Mouse (Mus musculus): ENCODE data around the gene Klhl31. TPM values are rescaled to one million over a fixed set of nuclear protein-coding genes. Genes with fewer than 3 reads are reported as not detected.

Gene Klhl31
- polyA plus RNA-seq, 1 experiment, result 0.43 TPM

DNA sequence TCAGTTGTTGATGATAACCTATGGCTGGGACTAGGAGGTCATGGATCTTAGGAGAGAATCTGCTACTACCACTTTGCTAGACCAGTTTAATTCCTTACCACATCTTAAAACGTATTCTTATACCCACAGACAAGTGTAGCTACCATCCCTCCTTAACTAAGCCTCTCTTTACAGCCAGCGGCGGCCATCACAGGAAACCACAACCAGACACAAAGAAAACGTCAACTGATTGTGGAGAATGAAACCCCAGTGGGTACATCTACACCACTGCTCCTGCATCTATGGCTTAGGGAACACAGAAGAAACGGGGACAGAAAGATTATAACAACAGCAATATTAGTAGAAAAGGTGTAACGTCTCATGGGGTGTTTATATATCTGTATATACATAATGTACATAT lies 29.0 kb upstream of the Klhl31 start:
- H3K27me3 ChIP-seq (ENCODE audit: control insufficient read depth, insufficient read depth, insufficient read length), result no peaks in the 10 kb centered on the region
- H3K36me3 ChIP-seq (ENCODE audit: control insufficient read depth, insufficient read depth), result no peaks in the 10 kb centered on the region
- no peaks in the 10 kb centered on the region for H3K79me3 ChIP-seq (ENCODE audit: low read depth)
- no peak overlapping the region for H3K4me3 ChIP-seq (ENCODE audit: insufficient read depth, poor library complexity, severe bottlenecking)
- no peaks in the 10 kb centered on the region for H3K79me2 ChIP-seq (ENCODE audit: control insufficient read depth, insufficient read depth)
- no peak for TF ChIP-seq USF1 (IDR thresholded peaks at IDR 0.05; ENCODE audit: low read depth)
- TF ChIP-seq CTCF (IDR thresholded peaks at IDR 0.05; ENCODE audit: control insufficient read depth, insufficient read depth, insufficient read length), result no peak
- no peak for TF ChIP-seq FOSL1 (IDR thresholded peaks at IDR 0.05; ENCODE audit: insufficient read depth, low read length, poor library complexity, severe bottlenecking)
- no peak for TF ChIP-seq MYOD1 (IDR thresholded peaks at IDR 0.05; ENCODE audit: control insufficient read depth, insufficient read length, low read depth)
- no peak for TF ChIP-seq MYOG (IDR thresholded peaks at IDR 0.05; ENCODE audit: control insufficient read depth, extremely low read depth, insufficient read length)
- no peak for TF ChIP-seq CEBPB (IDR thresholded peaks at IDR 0.05; ENCODE audit: low read depth)
- TF ChIP-seq MAX (IDR thresholded peaks at IDR 0.05), result no peak
- no peak overlapping the region for H3ac ChIP-seq (ENCODE audit: control insufficient read depth, insufficient read length, low read depth)

DNA sequence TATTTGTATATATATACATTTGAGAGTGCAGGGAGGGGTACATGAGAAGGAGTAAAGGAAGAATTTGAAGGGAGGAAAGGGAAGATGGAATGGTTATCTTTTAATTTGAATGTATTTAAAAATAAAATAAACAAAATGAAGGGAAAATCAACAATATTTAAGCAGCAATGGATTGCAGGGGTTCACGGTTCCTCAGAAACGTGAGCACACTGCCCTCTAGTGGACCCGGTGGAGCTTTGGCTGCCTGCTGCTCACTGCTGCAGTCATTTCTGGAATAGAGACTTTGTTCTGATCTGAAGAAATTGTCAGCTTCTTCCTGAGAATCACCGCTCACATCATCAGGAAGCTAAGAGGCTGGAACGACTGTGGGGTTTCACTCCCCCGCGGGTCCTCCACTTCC lies 28.5 kb upstream of the Klhl31 start:
- Histone ChIP-seq H3K4me3 (ENCODE audit: insufficient read depth, poor library complexity, severe bottlenecking) (no peak overlapping the region), H3K27me3 (ENCODE audit: control insufficient read depth, insufficient read depth, insufficient read length) (no peaks in the 10 kb centered on the region), H3K79me2 (ENCODE audit: control insufficient read depth, insufficient read depth) (no peaks in the 10 kb centered on the region), H3K79me3 (ENCODE audit: low read depth) (no peaks in the 10 kb centered on the region), H3K36me3 (ENCODE audit: control insufficient read depth, insufficient read depth) (no peaks in the 10 kb centered on the region), H3ac (ENCODE audit: control insufficient read depth, insufficient read length, low read depth) (no peak overlapping the region)
- peak; percentile 58 for TF ChIP-seq CTCF (IDR thresholded peaks at IDR 0.05; ENCODE audit: control insufficient read depth, insufficient read depth, insufficient read length)
- no peak for TF ChIP-seq USF1 (IDR thresholded peaks at IDR 0.05; ENCODE audit: low read depth)

DNA sequence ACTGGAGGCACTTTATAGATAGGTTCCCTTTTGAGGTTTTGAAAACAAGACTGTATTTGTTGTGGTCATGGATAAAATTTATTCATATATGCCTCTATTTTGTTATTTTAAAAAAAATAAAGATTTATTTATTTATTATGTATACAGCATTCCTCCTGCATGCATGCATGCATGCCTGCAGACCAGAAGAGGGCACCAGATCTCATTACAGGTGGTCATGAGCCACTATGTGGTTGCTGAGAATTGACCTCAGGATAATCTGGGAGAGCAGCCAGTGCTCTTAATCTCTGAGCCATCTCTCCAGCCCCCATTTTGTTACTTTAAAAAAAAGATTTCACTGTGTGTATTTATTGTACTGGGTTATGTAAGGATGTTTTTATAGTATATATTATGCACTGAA lies 25.5 kb upstream of the Klhl31 start:
- Histone ChIP-seq H3K4me3 (ENCODE audit: insufficient read depth, poor library complexity, severe bottlenecking) (no peak overlapping the region), H3ac (ENCODE audit: control insufficient read depth, insufficient read length, low read depth) (no peak overlapping the region), H3K27me3 (ENCODE audit: control insufficient read depth, insufficient read depth, insufficient read length) (no peaks in the 10 kb centered on the region), H3K79me3 (ENCODE audit: low read depth) (no peaks in the 10 kb centered on the region), H3K36me3 (ENCODE audit: control insufficient read depth, insufficient read depth) (no peaks in the 10 kb centered on the region), H3K79me2 (ENCODE audit: control insufficient read depth, insufficient read depth) (no peaks in the 10 kb centered on the region)
- TF ChIP-seq CEBPB (IDR thresholded peaks at IDR 0.05; ENCODE audit: low read depth) (no peak), MYOG (IDR thresholded peaks at IDR 0.05; ENCODE audit: control insufficient read depth, extremely low read depth, insufficient read length) (no peak), MYOD1 (IDR thresholded peaks at IDR 0.05; ENCODE audit: control insufficient read depth, insufficient read length, low read depth) (no peak), USF1 (IDR thresholded peaks at IDR 0.05; ENCODE audit: low read depth) (no peak), FOSL1 (IDR thresholded peaks at IDR 0.05; ENCODE audit: insufficient read depth, low read length, poor library complexity, severe bottlenecking) (no peak), MAX (IDR thresholded peaks at IDR 0.05) (no peak), CTCF (IDR thresholded peaks at IDR 0.05; ENCODE audit: control insufficient read depth, insufficient read depth, insufficient read length) (no peak)

- no peaks in the 10 kb centered on the region for H3K27me3 ChIP-seq (ENCODE audit: control insufficient read depth, insufficient read depth, insufficient read length)
- no peak overlapping the region for H3ac ChIP-seq (ENCODE audit: control insufficient read depth, insufficient read length, low read depth)
- H3K79me3 ChIP-seq (ENCODE audit: low read depth), result no peaks in the 10 kb centered on the region
- H3K36me3 ChIP-seq (ENCODE audit: control insufficient read depth, insufficient read depth), result no peaks in the 10 kb centered on the region
- H3K4me3 ChIP-seq (ENCODE audit: insufficient read depth, poor library complexity, severe bottlenecking), result no peak overlapping the region
- H3K79me2 ChIP-seq (ENCODE audit: control insufficient read depth, insufficient read depth), result no peaks in the 10 kb centered on the region
- TF ChIP-seq FOSL1 (IDR thresholded peaks at IDR 0.05; ENCODE audit: insufficient read depth, low read length, poor library complexity, severe bottlenecking) (no peak), MYOD1 (IDR thresholded peaks at IDR 0.05; ENCODE audit: control insufficient read depth, insufficient read length, low read depth) (no peak), CTCF (IDR thresholded peaks at IDR 0.05; ENCODE audit: control insufficient read depth, insufficient read depth, insufficient read length) (no peak), USF1 (IDR thresholded peaks at IDR 0.05; ENCODE audit: low read depth) (no peak), CEBPB (IDR thresholded peaks at IDR 0.05; ENCODE audit: low read depth) (no peak), MAX (IDR thresholded peaks at IDR 0.05) (no peak), MYOG (IDR thresholded peaks at IDR 0.05; ENCODE audit: control insufficient read depth, extremely low read depth, insufficient read length) (no peak)
These were observed 24.0 kb upstream of the Klhl31 start for GRCm38 (mm10) chr9:77612349-77612748.

DNA sequence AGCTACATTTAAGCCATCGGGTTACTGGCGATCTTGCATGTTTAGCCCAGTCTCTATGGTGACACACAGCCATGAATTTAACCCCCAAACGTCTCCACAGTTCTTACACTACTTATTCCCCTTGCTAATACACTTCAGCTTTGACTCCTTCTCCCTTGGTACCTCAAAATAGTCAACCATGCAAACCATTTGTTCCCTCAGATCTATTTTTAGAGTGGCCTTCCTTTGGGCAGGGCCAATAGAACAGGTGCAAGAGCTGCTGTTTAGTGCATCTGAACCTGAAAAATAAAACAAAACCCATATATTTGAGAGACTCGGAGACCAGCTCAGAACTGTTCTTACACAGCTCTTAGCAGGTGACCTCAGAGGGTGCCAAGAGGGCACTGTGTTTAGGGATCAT lies 20.4 kb upstream of the Klhl31 start:
- Histone ChIP-seq H3K27me3 (ENCODE audit: control insufficient read depth, insufficient read depth, insufficient read length) (no peaks in the 10 kb centered on the region), H3K36me3 (ENCODE audit: control insufficient read depth, insufficient read depth) (no peaks in the 10 kb centered on the region), H3K79me2 (ENCODE audit: control insufficient read depth, insufficient read depth) (no peaks in the 10 kb centered on the region), H3ac (ENCODE audit: control insufficient read depth, insufficient read length, low read depth) (no peak overlapping the region), H3K79me3 (ENCODE audit: low read depth) (no peaks in the 10 kb centered on the region), H3K4me3 (ENCODE audit: insufficient read depth, poor library complexity, severe bottlenecking) (no peak overlapping the region)
- TF ChIP-seq CTCF (IDR thresholded peaks at IDR 0.05; ENCODE audit: control insufficient read depth, insufficient read depth, insufficient read length) (no peak), MYOG (IDR thresholded peaks at IDR 0.05; ENCODE audit: control insufficient read depth, extremely low read depth, insufficient read length) (no peak), USF1 (IDR thresholded peaks at IDR 0.05; ENCODE audit: low read depth) (no peak), FOSL1 (IDR thresholded peaks at IDR 0.05; ENCODE audit: insufficient read depth, low read length, poor library complexity, severe bottlenecking) (no peak), MAX (IDR thresholded peaks at IDR 0.05) (no peak), CEBPB (IDR thresholded peaks at IDR 0.05; ENCODE audit: low read depth) (no peak), MYOD1 (IDR thresholded peaks at IDR 0.05; ENCODE audit: control insufficient read depth, insufficient read length, low read depth) (no peak)

GRCm38 (mm10) chr9:77616796-77617195 lies 19.5 kb upstream of the Klhl31 start:
- no peaks in the 10 kb centered on the region for H3K27me3 ChIP-seq (ENCODE audit: control insufficient read depth, insufficient read depth, insufficient read length)
- H3K36me3 ChIP-seq (ENCODE audit: control insufficient read depth, insufficient read depth), result no peaks in the 10 kb centered on the region
- no peaks in the 10 kb centered on the region for H3K79me2 ChIP-seq (ENCODE audit: control insufficient read depth, insufficient read depth)
- no peaks in the 10 kb centered on the region for H3K79me3 ChIP-seq (ENCODE audit: low read depth)
- no peak overlapping the region for H3ac ChIP-seq (ENCODE audit: control insufficient read depth, insufficient read length, low read depth)
- no peak overlapping the region for H3K4me3 ChIP-seq (ENCODE audit: insufficient read depth, poor library complexity, severe bottlenecking)
- TF ChIP-seq CTCF (IDR thresholded peaks at IDR 0.05; ENCODE audit: control insufficient read depth, insufficient read depth, insufficient read length) (no peak), MYOD1 (IDR thresholded peaks at IDR 0.05; ENCODE audit: control insufficient read depth, insufficient read length, low read depth) (no peak), CEBPB (IDR thresholded peaks at IDR 0.05; ENCODE audit: low read depth) (no peak), MYOG (IDR thresholded peaks at IDR 0.05; ENCODE audit: control insufficient read depth, extremely low read depth, insufficient read length) (no peak), FOSL1 (IDR thresholded peaks at IDR 0.05; ENCODE audit: insufficient read depth, low read length, poor library complexity, severe bottlenecking) (no peak), MAX (IDR thresholded peaks at IDR 0.05) (no peak), USF1 (IDR thresholded peaks at IDR 0.05; ENCODE audit: low read depth) (no peak)
